Mouse (Mus musculus) Muller cell, postnatal 12 days (primary cell): ENCODE data around the gene Chst14.

Experiments used
- DNase-seq: peaks from one replicate; pipeline ENCODE4 v3.0.0-alpha.2; 2015; ENCODE audit errors: inconsistent ontology term

The Chst14 gene

DNA sequence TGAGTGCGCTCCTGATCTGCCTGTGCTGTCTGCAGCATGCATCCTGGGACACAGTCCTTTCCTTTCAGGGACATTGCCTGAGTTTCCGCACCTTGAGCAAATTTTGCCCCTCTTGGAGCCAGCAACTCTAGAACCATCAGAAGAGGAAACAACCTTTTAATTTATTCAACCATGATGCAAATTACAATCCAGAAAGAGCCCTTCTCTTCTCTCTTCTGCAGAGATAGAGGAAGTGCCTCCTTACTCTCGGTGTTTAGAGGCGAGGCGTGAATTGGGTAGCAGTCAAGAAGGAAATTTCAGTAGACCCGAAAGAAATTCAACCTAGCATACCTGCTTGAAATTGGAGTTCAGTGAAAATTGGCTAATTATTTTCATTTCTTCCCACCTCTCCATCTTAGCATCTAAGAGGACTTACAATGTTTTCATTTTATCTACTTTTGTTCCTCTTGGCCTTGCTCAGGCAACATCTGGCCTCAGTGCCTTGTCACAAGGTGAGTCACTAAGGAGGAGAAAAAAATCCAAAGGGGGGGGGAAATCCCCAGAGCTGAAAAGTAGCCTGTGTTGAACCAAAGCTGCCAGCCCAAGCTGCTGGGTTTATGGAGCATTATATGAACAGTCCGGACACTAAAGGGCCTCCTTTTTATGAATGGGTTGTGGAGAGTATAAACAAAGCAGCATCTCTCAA lies 20.7 kb upstream of the Chst14 start:
- no peak for DNase-seq

DNA sequence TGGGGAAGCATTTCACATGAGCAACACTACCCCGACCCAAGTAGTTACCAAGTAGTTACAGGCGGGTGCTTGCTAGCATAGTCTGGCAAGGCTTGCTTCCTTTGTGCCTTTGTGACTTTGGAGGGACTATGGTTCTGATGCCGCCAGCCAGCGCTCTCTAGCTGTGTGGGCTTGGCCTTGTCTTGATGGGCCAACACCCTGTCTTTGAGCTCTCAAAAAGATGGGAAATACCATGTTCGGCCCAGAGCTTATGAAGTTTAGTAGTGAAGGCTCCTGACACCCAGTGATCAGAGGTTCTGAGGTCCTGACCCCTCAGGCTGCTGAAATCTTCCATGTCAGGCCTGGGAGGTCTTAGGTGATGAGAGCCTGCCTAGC lies 20.2 kb upstream of the Chst14 start:
- DNase-seq: no peak

DNA sequence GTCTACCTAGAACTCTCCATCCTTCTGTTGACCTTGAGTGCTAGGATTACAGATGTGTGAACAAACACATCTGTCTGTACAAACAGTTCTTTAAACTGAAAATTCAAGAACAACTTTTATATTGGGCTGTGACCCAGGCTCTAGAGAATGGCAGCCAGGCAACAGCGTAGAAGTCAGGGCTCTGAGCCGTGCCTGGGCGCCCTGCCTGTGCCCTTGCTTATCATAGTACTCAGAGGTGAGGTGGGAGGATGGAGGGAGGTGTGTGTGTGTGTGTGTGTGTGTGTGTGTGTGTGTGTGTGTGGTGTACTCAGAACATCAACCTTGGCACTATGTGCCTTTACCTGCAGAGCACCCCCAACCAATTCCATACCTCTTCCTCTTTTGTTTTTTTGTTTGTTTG lies 18.5 kb upstream of the Chst14 start:
- DNase-seq: no peak

DNA sequence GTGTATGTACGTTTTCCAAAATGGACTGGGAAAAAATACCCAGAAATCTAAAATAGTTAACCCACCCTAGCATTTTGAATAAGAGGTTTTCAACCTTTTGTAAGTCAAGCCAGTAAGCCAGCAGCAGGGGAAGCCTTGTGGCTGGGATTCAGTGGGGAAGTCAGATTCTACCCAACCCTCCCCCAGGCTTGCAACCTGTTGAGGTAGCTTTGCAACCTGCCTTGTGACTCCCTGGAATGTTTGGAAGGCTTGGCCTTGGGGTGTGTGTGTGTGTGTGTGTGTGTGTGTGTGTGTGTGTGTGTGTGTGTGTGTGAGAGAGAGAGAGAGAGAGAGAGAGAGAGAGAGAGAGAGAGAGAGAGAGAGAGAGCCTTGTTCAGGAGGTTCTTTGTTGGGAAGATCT lies 17.1 kb upstream of the Chst14 start:
- DNase-seq: no peak

DNA sequence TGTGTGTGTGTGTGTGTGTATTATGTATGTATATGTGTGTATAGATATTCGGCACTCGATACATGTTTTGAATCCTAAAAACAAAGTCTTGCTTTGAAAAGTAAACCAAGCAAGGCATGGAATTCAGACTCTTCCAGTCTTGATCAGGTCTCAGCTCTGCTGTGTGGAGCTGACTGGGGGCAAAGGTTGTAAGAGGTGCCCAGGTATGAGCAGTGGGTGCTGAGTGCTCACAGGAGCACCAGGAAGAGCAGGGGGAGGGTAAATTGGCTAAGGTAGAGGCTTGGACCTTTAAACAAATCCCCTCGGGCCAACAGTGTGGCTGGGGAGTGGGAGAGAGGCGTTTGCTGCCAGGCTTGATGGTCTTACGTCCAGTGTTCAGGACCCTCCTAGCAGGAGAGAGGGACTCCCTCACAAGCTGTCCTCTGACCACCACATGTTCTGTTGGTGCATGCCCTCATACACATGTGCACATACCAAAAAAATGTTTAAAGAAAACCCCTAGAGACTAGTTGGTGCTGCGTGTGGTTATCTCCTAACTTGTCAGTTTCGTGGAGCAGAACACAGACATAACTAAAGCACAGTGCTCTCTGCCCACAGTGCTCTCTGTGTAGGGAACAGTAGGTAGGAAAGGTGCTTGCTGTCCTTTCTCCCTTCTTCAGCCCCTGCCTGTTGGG lies 15.6 kb upstream of the Chst14 start:
- no peak for DNase-seq

DNA sequence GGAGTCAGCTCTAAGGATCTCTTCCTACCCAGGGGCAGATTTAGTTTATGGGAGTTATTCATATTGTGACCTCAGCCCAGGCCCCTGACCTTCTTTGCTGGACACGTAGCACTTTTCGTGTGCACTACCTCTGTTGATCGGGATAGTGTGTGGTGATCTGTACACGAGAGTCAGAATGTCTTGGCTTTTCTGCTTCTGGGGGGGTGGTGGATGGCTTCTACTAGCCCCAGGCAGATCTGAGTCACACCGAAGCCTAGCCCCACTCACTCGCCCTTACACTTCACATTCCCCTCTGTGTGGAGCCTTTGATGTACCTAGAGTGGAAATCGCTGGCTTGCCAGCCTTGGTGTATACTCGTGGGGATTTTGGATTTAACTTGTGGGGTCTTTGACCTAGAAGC lies 13.6 kb upstream of the Chst14 start:
- DNase-seq: no peak

DNA sequence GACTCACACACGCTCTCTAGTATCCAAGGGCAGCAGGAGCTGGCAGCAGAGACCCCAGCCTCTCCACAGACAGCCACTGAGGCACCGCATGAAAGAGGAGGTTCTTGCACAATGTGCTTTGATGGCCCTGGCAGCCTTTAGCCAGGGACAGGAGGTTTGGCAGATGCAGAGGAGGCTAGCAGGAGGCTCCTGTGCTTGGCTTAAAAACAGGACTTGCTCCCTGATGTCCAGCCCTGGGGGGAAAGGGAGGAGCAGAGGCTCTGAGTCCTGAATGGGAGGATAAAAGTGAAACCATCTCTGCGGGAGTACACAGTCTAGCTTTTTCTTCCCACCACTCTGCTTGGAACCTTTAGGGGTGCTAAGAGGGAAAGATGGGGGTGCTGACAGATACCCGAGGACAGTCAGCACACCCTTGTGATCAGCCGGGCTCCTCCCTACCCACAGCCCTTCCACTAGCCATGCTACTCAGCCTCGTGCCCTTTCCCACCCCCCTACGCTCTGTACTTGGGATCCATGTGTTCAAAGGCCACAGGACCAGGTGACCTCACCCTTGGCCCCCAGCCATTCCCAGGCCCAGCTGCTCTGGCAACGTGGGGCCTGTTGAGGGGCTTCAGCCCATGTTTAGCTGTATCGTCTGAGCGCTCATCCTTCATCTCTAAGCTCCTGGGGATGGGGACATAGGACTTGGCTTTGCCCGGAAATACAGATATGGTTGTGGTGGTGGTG lies 12.6 kb upstream of the Chst14 start:
- DNase-seq: peak; percentile 53

DNA sequence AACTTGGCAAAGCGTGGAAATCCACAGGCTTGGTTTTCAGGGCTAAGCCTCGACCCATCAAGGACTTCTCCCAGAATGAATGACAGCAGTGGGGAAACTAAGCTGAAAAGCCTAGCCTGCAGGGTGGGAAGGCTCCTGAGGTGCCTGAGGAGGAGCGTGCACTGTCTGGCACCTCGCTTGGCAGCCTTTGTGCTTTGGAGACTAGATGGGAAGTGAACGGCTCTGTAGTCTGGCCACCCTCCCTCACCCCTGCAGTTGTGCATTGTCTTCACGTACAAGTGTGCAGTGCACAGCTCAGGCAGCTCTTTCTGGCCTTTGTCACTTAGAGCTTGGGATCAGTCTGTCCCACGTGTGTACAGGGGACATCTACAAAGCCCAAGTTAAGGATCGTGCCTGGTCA lies 11.6 kb upstream of the Chst14 start:
- DNase-seq: no peak

DNA sequence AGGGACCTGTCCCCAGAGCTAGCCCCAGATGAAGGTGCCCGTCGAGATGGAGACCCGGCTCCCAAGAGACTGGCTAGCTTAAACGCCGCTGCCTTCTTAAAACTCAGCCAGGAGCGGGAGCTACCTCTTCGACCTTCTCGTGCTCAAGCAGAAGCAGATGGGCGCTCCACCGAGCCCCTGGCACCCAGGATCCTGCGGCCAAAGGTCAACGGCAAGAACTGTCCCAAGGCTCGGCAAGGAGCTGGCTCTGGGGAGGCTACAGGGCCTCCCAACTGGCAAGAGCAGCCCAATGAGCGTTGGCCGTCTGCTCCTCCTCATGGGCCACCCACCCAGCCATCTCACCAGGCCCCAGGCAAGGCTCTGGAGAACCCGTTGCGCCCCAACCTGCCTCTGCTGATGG lies 9.9 kb upstream of the Chst14 start:
- no peak for DNase-seq

DNA sequence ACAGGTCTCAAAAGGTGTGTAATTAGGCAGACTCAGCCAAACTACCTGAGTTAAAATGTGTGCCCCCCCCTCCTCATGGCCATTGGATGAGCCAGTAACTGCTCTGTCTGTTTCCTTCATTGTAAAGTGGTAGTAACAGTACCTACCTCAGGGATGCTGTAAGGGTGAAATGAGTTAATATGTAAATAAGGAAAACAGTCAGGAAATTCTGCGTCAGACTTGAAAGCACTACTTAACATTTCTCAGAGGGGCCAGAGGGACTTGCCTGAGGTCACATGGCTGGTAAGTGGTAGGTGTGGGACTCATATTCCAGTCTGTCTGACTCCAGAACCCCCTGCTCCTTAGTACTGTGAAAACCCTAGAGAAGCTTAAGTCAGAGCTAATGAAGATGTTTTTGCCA lies 7.8 kb upstream of the Chst14 start:
- DNase-seq: no peak

DNA sequence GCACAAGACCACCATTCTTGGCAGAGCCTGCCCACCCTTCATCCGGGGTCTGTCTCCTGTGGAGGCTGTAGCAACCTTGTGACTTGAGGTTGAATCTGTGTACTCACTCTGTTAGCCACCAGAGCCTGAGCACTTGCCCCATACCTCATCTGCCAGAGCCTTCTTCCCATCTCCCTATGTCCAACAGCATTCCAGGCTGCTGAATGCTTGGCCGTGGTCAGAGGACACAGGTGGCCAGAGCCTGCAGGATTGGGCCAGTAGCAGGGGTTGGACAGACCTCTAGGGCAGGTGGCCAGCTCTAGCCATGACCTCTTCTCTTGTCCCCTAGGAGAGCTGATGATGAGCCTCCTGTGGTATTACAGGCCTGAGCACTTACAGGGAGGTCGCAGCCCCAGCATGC lies 5.9 kb upstream of the Chst14 start:
- peak; percentile 17 for DNase-seq

DNA sequence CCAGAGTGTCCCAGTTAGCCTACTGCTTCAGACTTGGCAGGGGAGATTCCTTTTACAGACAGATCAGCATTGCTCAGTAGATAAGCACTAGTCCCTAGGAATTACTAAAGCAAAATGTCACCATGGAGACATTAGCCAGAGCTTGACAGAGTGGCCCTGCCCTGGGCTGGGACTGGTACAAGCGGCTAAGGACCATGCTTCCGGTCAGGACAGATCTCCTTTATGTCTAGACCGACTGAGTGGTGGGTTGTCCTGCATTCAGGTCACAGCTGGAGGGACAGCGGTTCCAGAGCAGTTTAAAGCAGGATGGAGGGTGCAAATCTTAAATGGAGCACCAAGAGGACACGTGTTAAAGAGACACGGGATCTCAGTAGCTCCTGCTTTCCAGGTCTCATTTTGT lies 344 bp upstream of the Chst14 start:
- DNase-seq: no peak

DNA sequence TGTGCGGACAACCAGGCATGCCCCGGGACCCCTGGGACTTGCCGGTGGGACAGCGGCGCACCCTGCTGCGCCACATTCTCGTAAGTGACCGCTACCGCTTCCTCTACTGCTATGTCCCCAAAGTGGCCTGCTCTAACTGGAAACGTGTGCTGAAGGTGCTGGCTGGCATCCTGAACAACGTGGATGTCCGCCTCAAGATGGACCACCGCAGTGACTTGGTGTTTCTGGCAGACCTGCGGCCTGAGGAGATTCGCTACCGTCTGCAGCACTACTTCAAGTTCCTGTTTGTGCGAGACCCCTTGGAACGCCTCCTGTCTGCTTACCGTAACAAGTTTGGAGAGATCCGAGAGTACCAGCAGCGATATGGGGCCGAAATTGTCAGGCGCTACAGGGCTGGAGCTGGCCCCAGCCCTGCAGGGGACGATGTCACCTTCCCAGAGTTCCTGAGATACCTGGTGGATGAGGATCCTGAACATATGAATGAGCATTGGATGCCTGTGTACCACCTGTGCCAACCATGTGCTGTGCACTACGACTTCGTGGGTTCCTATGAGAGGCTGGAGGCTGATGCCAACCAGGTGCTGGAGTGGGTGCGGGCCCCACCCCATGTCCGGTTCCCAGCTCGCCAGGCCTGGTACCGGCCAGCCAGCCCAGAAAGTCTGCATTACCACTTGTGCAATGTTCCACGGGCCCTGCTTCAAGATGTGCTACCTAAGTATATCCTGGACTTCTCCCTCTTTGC lies 873 bp downstream of the Chst14 start:
- DNase-seq: no peak

DNA sequence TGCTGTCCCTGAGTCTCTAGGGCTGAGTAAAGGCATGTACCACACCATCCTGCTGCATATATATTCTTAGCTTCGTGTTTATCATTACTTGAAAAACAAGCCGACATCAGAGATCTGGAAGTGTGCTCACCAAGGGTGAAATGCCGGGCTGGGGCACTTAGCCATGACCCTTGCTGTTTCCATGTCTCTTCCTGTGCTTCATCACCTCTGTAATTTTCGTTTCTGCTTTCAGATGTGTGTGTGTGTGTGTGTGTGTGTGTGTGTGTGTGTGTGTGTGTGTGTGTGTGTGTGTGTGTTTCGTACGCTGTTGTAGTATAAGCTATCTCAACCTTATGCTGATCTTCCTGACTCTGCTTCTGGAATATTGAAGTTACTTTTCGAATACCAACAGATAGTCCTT lies 15.0 kb downstream of the Chst14 start:
- no peak for DNase-seq

DNA sequence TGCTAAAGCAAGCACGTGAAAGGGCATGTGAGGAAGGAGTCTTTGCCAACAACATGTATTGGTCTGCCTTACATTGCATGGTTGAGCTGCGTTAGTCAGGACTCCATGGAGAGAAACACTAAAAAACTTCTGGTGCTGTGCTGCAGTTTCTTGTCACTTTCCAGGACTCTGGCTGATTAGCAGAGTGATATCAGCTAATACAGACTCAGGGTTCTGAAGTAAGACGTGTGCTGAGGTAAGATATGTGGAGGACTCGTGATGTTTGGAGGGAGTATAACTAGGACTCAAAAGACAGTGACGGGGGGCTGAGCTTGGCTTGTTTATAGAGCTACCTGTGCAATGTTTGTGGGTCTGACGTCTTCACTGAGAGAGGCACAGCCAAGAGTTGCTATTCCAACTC lies 16.9 kb downstream of the Chst14 start:
- DNase-seq: no peak

DNA sequence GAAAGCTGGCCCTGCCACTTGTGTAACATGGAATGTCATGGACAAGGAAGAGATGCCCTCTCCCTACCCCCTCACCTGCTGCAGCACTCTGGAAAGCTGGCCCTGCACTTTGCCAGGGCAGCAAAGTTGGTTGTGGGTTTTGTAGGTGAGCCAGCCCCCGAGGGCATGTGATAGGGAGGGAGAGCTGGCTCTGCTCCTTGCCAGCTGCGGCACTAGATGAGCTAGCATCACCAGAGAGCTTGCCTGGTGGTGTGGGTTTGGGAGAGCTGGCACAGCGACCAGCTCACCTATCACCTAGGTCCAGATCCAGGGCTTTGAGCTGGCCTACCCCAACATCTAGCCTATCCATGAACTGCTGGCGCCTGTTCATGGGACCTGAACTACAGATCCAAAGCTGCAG lies 22.5 kb downstream of the Chst14 start:
- DNase-seq: no peak

DNA sequence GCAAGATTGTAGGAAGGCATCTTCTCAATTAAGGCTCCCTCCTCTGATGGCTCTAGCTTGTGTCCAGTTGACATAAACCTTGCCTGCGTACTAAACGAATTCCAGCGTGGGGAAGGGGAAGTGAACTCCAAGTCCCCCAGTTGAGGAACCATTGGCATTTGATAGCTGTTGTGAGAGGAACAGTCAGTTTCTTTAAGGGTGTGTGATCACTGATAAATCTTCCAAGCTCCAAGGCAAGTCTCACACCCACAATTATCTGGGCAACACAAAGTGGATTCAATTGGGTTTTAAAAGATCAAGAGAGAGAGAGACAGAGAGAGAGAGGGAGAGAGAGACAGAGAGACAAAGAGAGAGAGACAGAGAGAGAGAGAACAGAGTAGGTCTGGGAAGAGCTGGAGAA lies 23.4 kb downstream of the Chst14 start:
- DNase-seq: no peak

DNA sequence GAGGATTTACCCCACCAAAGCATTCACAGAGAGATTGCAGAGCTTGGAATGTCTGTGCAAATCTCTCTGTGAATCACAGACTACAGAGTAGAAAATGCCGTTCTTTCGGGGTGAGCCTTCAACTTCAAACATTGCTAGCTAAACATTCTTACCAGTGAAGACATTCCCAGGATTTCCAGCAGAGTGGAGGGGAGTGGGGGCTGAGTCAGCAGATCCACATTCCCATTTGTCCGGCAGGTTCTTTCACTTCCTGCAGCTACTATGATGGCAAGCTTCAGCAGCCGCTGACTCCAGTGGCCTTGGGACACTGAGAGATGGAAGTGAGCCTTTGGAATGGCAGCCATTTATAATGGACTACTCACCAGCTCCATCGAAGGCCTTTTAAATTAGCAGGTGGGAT lies 30.2 kb downstream of the Chst14 start:
- DNase-seq: no peak

DNA sequence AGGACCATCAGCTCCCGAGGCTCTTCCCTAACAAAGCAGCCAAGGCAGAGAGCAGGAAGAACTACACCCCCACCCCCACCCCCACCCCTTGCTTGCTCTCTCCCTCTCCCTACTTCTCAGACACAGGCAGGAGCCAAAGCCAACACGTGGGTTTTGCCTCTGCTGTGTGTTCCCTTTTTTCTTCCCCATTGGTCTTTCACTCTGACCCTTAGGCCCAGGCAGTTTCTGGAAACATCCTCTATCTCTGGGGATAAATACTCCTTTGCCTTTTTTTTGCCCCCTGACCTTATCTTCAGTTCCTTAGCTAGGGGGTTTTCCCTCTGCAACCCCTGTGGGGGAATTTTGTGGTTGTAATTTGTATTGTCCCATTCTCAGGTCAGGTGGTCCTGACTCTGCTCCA lies 33.3 kb downstream of the Chst14 start:
- DNase-seq: no peak

DNA sequence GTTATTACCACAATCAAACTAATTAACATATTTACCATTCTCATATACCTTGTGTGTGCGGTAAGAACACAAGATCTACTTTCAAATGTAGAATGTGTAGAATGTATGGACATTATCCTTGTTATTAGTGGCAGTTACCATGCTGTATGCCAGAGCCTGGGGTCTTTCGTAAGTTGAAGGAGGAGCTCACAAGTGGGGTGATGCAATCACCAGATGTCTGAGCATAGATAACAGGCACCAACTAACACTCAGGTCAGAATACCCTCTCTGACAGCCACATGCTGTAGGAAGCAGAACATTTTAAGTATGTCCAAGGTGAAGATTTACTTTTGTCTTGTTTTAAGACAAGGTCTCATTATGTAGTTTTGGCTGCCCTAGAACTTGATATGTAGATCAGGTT lies 34.1 kb downstream of the Chst14 start:
- no peak for DNase-seq

DNA sequence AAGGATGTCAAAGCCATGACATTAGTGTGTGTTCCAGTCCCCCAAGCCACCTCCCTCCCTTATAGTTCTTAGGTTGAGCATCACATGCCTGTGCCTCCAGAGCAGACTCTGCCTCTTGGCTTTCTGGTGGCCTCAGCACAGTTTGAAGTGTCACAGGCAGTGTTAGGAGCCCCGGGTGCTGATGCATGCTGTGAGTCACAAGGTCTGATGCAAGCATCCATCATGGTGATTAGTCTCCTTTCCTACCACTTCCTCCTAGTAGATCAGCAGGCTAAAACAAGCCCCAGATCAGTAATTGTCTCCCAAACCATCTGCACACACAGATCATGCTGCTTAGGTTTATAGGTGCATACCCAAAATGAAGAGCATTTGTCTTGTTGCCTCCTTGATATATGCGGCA lies 35.2 kb downstream of the Chst14 start:
- peak; percentile 40 for DNase-seq

DNA sequence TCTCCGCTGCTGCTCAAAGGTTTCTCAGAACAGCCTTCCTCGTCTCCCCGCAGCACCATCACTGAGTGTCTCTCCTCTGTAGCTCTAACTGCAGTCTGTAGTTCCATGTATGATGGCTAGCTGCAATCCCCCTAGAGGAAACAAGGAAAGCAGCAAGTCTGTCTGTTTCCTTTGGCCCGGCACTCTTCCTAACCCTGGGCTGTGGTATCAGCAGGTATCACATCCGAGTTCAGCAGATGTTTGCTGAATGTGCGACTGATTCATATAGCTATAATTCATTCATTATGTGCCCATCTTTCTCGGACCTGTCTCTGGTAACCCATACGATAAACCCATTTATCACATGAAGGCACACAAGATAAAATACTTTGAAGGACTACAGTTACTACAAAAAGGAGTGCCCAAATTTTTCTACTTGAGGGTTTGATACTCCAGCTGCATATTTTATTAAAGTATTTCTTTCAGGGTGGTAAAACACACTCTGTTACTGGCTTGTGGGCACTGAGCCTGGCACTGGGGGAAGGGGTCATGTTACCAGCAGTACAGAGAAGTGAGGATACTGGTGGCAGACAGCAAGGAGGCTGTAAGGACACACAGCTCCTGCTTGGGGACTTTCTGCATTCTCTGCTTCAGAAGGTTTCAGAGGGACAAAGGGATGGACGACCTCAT lies 36.8 kb downstream of the Chst14 start:
- DNase-seq: no peak
